Mouse (Mus musculus) forebrain, embryonic 12.5 days (tissue): ENCODE measurements at regions not wholly inside any gene's neighbourhood (a gene's known extent, or its start where the extent isn't known, plus 50 kb on each side); places are given as distances from the start of the nearest gene placed in this dataset.
"Not testable (repeated sequence)": the region's sequence is repeated elsewhere in the genome, so short reads cannot be mapped to it uniquely, and the experiment has no call there.

Source experiments
- ATAC-seq: fragments of 200-750 bp; cut with Nextera tagmentation; 2 replicates; pipeline ENCODE4 v1.8.0; 2017; ENCODE audit warnings: moderate TSS enrichment; ENCODE audit not compliant: low FRiP score
- H3K27ac ChIP-seq: fragments of 300-500 bp; sonication (generic); 2 replicates; pipeline ENCODE4 v1.5.1; 2016; ENCODE audit warnings: mild to moderate bottlenecking
- H3K27me3 ChIP-seq: fragments of 300-500 bp; sonication (generic); 2 replicates; pipeline ENCODE4 v1.6.1; 2016; ENCODE audit warnings: mild to moderate bottlenecking
- H3K36me3 ChIP-seq: fragments of 300-500 bp; sonication (generic); replicated peaks from 2 replicates; pipeline ENCODE4 v1.6.1; 2016; ENCODE audit warnings: mild to moderate bottlenecking
- H3K4me1 ChIP-seq: fragments of 300-500 bp; sonication (generic); 2 replicates; pipeline ENCODE4 v1.6.1; 2016
- H3K4me2 ChIP-seq: fragments of 300-500 bp; sonication (generic); 2 replicates; pipeline ENCODE4 v1.6.1; 2016; ENCODE audit warnings: mild to moderate bottlenecking, moderate library complexity
- H3K4me3 ChIP-seq: fragments of 300-500 bp; sonication (generic); replicated peaks from 2 replicates; pipeline ENCODE4 v1.5.1; 2016; ENCODE audit warnings: mild to moderate bottlenecking
- H3K9ac ChIP-seq: fragments of 300-500 bp; sonication (generic); 2 replicates; pipeline ENCODE4 v1.6.1; 2016; ENCODE audit warnings: mild to moderate bottlenecking
- H3K9me3 ChIP-seq: fragments of 300-500 bp; sonication (generic); 2 replicates; pipeline ENCODE4 v1.6.1; 2016
- WGBS: fragments of 180-500 bp; shearing (Covaris S2); methylation state at CpG from one replicate; pipeline ENCODE4 v1.1.7; 2016; 5-methylcytosine and 5-hydroxymethylcytosine counted together

- H3K36me3 ChIP-seq, H3K4me3 ChIP-seq, H3K4me2 ChIP-seq, H3K4me1 ChIP-seq, H3K9me3 ChIP-seq, H3K27ac ChIP-seq, H3K27me3 ChIP-seq, H3K9ac ChIP-seq: not testable (repeated sequence)
- peak; percentile 72 for ATAC-seq
- 15% methylated on average over 4 of the region's 4 CpGs for WGBS
Observed at GRCm38 (mm10) chrX:151708055-151708670, 92.4 kb upstream of the Huwe1 start.
